Mouse (Mus musculus) liver, adult 10 weeks (tissue): Measurements from ENCODE around the gene Lgmn. TPM values are rescaled to one million over a fixed set of nuclear protein-coding genes. Genes with fewer than 3 reads are reported as not detected.

Experiments used
- polyA plus RNA-seq: library from polyadenylated mRNA; stranded (reverse); fragments of 350-450 nt; fragmentation: Illumina TruSeq; extraction: RNeasy Lipid Tissue Mini Kit (QIAGEN cat#74804); gene quantifications from one replicate; pipeline ENCODE4 v1.2.3, GENCODE M21; 2014; ENCODE audit warnings: low read depth, low replicate concordance

The Lgmn gene
- polyA plus RNA-seq, result 20.1 TPM

GRCm38 (mm10) chr12:102439632-102440023 is at the start of gene Lgmn:
Gene Lgmn (minus strand): TSS chr12:102439813.

DNA sequence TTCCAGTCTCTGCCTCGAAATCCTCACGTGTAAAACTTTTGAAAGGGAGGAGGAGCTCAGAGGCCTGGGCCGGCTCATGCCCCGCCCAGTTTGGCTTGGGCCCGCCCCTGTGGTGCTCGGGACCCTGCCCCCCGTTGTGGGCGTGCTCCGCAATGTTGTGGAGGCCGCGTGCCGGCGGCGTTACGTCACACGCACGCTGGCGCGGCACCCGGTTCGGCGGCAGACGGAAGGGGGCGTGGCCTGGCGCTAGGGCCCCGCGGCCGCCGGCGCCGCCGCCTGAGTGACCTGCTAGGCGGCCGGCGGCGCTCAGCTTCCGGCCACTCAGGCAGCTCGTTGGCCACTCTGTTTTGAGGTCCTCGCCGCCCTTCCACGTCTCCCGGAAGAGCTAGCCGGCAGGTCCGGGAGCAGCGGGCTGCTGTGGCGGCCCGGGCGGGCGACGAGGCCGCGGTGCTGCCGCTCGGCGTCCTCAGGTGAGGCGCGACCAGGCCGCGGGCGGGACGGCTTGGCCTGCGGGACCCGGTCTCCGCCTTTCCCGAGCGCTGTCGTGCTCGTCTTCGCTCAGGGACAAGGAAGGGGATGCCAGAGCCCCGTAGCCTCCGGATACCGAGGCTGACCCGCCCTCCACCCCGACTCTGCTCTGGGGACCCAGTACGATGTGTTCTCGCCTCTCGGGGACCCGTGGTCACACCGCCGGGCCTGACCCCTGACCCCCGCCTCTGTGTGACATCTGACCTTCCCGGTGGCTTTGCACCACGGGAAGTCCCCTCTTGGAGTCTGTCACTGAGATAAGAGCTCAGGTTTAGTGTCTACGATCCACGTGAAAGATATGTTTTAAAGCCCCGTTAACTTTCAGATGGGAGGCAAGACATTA is 29.5 kb upstream of the Lgmn start, which contains the start of gene Golga5:
Gene Golga5, plus strand, starts transcription at position 242 of the 871 bp plus-strand sequence.

Other genes starting within 250 kb of the Lgmn start
- gene Rin3, start 156.8 kb downstream of the Lgmn start, polyA plus RNA-seq, result 0.93 TPM
- gene Golga5, start 29.3 kb upstream of the Lgmn start, polyA plus RNA-seq, result 17.4 TPM
- gene Chga, start 115.2 kb upstream of the Lgmn start, polyA plus RNA-seq, result not detected